Comparison of ENCODE assay signal across 8 mouse cellular contexts in the genomic region with DNA sequence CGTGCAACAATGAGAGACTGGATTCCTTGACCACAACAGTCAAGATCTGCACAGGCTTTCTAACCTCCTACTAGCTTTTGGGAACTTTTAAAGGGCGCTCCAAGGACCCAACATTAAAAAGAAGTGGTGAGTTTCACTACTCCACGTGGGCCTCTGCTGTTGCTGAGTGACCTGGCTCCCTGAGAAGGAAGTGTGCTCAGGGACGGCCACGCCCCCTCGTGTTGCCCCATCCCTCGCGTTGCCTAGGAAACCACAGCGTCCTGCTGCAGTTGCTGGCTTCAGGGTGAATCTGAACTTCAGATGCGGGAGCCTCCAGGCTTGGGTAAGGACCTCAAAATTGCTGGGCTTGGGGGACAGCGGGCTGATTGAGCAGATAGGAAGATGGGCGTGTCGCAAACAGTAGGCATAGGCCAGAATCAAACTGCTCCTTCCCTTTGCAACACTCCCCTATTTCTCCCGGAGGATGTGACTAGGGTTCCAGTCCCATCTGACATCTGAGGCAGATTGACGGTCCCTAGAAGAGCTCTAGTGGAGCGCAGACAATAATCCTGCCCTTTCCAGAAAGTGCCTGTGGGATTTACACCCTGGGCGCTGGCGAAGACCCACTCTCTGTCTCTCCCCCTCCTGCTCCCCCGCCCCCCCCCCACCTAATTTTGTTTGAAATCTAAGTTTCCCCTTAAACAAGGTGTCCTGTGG. TPM values are rescaled to one million over a fixed set of nuclear protein-coding genes. Genes with fewer than 3 reads are reported as not detected.
DNase-seq lines count a peak whose midpoint lies in the region; ATAC-seq lines count a peak whose summit lies in the region.

A gene (plus strand): TSS at position 238 of the 696 bp plus-strand sequence.

- H3K27ac ChIP-seq in neural tube, embryonic 12.5 days, result no peak within 1 kb of the TSS

- 10% methylated on average over 19 of the region's 19 CpGs for WGBS in neural tube, embryonic 12.5 days

- no peaks in the 10 kb centered on the region for H3K36me3 ChIP-seq in neural tube, embryonic 12.5 days

- H3K4me1 ChIP-seq in neural tube, embryonic 12.5 days, result peaks cover 7% of the 10 kb centered on the region

- ATAC-seq in neural tube, embryonic 12.5 days (ENCODE audit: low FRiP score, low read depth), result peak; percentile 71; the same call in 1 of the 2 replicates

- H3K4me3 ChIP-seq in neural tube, embryonic 12.5 days, result no peak within 1 kb of the TSS

- peak; percentile 48 to 56 for DNase-seq in urinary bladder, adult 18-20 months (ENCODE audit: low spot score in 2 of 2)
- no peak for DNase-seq in urinary bladder, adult 2 months (ENCODE audit: low spot score)
- DNase-seq in fibroblast of lung, adult 2 months (ENCODE audit: low read depth), result peak; percentile 16
- DNase-seq in heart, postnatal 14 days, result peak; percentile 55 to 57
- peak; percentile 72 to 81 for DNase-seq in kidney, postnatal 36 days
- peak; percentile 83 to 87 for DNase-seq in lung, adult 18-20 months
- DNase-seq in testis, postnatal 10 days (ENCODE audit: low spot score), result peak; percentile 76

- H3K27me3 ChIP-seq in neural tube, embryonic 12.5 days (replicated peaks), result no peaks in the 10 kb centered on the region

- peak within 1 kb of the TSS; percentile 43 for H3K4me2 ChIP-seq in neural tube, embryonic 12.5 days (replicated peaks)

- no peaks in the 10 kb centered on the region for H3K9me3 ChIP-seq in neural tube, embryonic 12.5 days

- H3K9ac ChIP-seq in neural tube, embryonic 12.5 days, result no peak within 1 kb of the TSS

- intact Hi-C loops in heart, postnatal 14 days (cut with DNase I), result no loop called here

RNA-seq across cellular contexts. Expression of the gene that starts here (rescaled TPM):
- polyA plus RNA-seq in urinary bladder, adult 2 months (2012; rRNA removed), result 0.03 and 0.06 TPM in 2 replicates
- total RNA-seq in heart, postnatal 14 days (2021), result under 1 TPM in 1 of 2 experiments, not detected in 1; 0.17 TPM
- polyA plus RNA-seq in neural tube, embryonic 12.5 days (2016; fragmentation: Nextera tagmentation; extraction: Ambion mirVana), result 0.05 TPM in 1 of 2 replicates, not detected in the other

Comparison
In these comparisons a context has a peak if more than half of its experiments do, and no peak if none do; other contexts are left out.
1. Peak in DNase-seq in heart, postnatal 14 days; RNA of the gene not detected or under 1 TPM.
2. Peak in ATAC-seq and H3K4me2 ChIP-seq in neural tube, embryonic 12.5 days; RNA of the gene not detected or under 1 TPM.